Mouse (Mus musculus): ENCODE data around the gene Rhbdd1.

The Rhbdd1 gene

GRCm38 (mm10) chr1:82316111-82316745, at the start of gene Rhbdd1:
Rhbdd1 (plus strand) TSS chr1:82316452.
- DNase-seq = peak; percentile 99

- DNase-seq = no peak
Observed at GRCm38 (mm10) chr1:82267547-82267946, 48.7 kb upstream of the Rhbdd1 start.

- no peak for DNase-seq
Observed at GRCm38 (mm10) chr1:82272231-82272630, 44.0 kb upstream of the Rhbdd1 start.

GRCm38 (mm10) chr1:82273529-82273928, 42.7 kb upstream of the Rhbdd1 start:
- no peak for DNase-seq

- DNase-seq = no peak
Observed at GRCm38 (mm10) chr1:82274361-82274760, 41.9 kb upstream of the Rhbdd1 start.

GRCm38 (mm10) chr1:82279768-82280167, 36.5 kb upstream of the Rhbdd1 start:
- no peak for DNase-seq

GRCm38 (mm10) chr1:82281823-82282222, 34.4 kb upstream of the Rhbdd1 start:
- DNase-seq = no peak

GRCm38 (mm10) chr1:82282992-82283611, 33.1 kb upstream of the Rhbdd1 start:
- peak; percentile 89 to 95 for DNase-seq

- peak; percentile 13 to 51 for DNase-seq
Observed at GRCm38 (mm10) chr1:82283901-82284301, 32.4 kb upstream of the Rhbdd1 start.

- no peak for DNase-seq
Observed at GRCm38 (mm10) chr1:82284403-82284802, 31.8 kb upstream of the Rhbdd1 start.

- peak in 1 of 2 experiments; percentile 10 for DNase-seq
Observed at GRCm38 (mm10) chr1:82285461-82286189, 30.6 kb upstream of the Rhbdd1 start.

- DNase-seq = peak; percentile 14 to 20
Observed at GRCm38 (mm10) chr1:82286190-82287051, 29.8 kb upstream of the Rhbdd1 start.

- peak; percentile 17 to 36 for DNase-seq
Observed at GRCm38 (mm10) chr1:82287052-82287775, 29.0 kb upstream of the Rhbdd1 start.

- peak in 1 of 2 experiments; percentile 5 for DNase-seq
Observed at GRCm38 (mm10) chr1:82287776-82288325, 28.4 kb upstream of the Rhbdd1 start.

- DNase-seq = peak in 1 of 2 experiments; percentile 7
Observed at GRCm38 (mm10) chr1:82288421-82288990, 27.7 kb upstream of the Rhbdd1 start.

GRCm38 (mm10) chr1:82289116-82289989, 26.9 kb upstream of the Rhbdd1 start:
- peak; percentile 7 to 44 for DNase-seq

- peak; percentile 64 to 75 for DNase-seq
Observed at GRCm38 (mm10) chr1:82289990-82290681, 26.1 kb upstream of the Rhbdd1 start.

GRCm38 (mm10) chr1:82290723-82291150, 25.5 kb upstream of the Rhbdd1 start:
- peak; percentile 80 to 88 for DNase-seq

GRCm38 (mm10) chr1:82291151-82291797, 25.0 kb upstream of the Rhbdd1 start, which contains the start of gene Irs1:
Irs1 (minus strand) TSS chr1:82291416.
- DNase-seq = peak; percentile 86 to 93

Data from kidney, postnatal 4 days (tissue).